Mouse (Mus musculus) kidney, adult 2 months (tissue): ENCODE measurements around the gene Smim15.

Experiments
- CTCF ChIP-seq: fragments of 200-500 bp; conservative IDR thresholded peaks from 2 replicates; pipeline ENCODE4 v1.5.1; 2011; ENCODE audit warnings: low read depth, mild to moderate bottlenecking, control low read depth, low read length, moderate library complexity, mixed read lengths; ENCODE audit not compliant: insufficient read depth, insufficient read length
- POLR2A ChIP-seq: fragments of 200-500 bp; IDR thresholded peaks from one replicate; pipeline ENCODE4 v1.6.1; 2011; ENCODE audit warnings: low read depth, low read length, control low read depth

- TF ChIP-seq POLR2A, result no peak
- no peak for TF ChIP-seq CTCF
Observed at GRCm38 (mm10) chr13:108060286-108060885, 16.1 kb downstream of the Smim15 start.
